Mouse (Mus musculus): ENCODE data around the gene Rps6kc1. TPM values are rescaled to one million over a fixed set of nuclear protein-coding genes. Genes with fewer than 3 reads are reported as not detected.

Rps6kc1 gene
- total and polyA plus RNA-seq, 2 experiments = 8.1 to 9.2 TPM

DNA sequence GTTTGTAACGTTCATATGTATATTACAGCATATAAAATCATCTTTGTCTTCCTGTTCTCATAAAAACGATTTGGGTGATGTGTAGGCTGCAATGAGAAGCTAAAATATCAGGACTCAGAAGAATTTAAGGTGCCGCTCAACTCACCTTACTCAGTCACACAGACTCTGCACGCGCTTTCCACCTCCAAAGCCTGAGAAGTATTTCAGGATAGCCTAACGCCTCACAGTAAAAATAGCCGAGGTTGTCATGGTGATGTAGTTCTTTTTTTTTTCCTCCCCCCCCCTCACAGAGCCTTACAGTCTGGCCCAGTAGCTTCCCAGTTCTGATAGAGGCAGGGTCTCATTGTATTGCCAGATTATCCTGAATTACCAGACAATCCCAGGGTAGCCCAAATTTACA lies 7.4 kb upstream of the Rps6kc1 start:
- no peaks in the 10 kb centered on the region for H3K36me3 ChIP-seq (ENCODE audit: control insufficient read depth, insufficient read depth, low read length)
- no peaks in the 10 kb centered on the region for H3K27me3 ChIP-seq (ENCODE audit: control insufficient read depth, insufficient read depth, low read length)
- 78% methylated on average over 7 of the region's 7 CpGs for WGBS
- no peak overlapping the region for H3K27ac ChIP-seq (replicated peaks; ENCODE audit: insufficient read depth, low read depth, low read length)
- TF ChIP-seq POLR2A (IDR thresholded peaks at IDR 0.05; ENCODE audit: extremely low read depth, insufficient read depth, low read length) (no peak), CTCF (IDR thresholded peaks at IDR 0.05; ENCODE audit: low read depth, low read length) (no peak)
- no peak for DNase-seq (ENCODE audit: extremely low read depth, low read depth, low spot score)
- no peak overlapping the region for H3K9ac ChIP-seq (ENCODE audit: low read depth, low read length)
- H3K79me2 ChIP-seq (ENCODE audit: control insufficient read depth, insufficient read depth, low read length) = no peaks in the 10 kb centered on the region
- H3K4me1 ChIP-seq (ENCODE audit: control insufficient read depth, insufficient read depth, low read length) = peaks cover 3% of the 10 kb centered on the region; the same call in 1 of the 2 replicates
- H3K4me3 ChIP-seq (ENCODE audit: insufficient read depth, low read depth, low read length) = no peak overlapping the region

DNA sequence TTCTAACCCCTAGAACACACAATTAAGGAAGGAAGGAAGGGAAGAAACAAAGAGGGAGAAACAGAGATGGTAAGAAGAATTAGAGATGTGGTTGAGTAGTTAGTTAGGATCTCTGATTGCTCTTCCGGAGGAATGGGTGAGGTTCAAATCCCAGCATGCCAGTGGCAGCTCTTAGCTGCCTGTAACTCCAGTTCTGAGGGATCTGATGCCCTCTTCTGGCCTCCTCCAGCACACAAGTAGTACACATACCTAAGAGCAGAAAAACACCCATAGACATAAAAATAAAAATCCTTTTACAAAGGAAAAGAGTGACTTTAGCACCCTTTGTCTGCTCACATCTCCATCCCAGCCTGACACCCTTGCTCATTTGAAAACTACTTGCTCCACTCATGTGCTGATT lies 1.1 kb upstream of the Rps6kc1 start:
- TF ChIP-seq POLR2A (IDR thresholded peaks at IDR 0.05; ENCODE audit: extremely low read depth, insufficient read depth, low read length) (no peak), CTCF (IDR thresholded peaks at IDR 0.05; ENCODE audit: low read depth, low read length) (no peak)
- 48% methylated on average over 1 of the region's 1 CpGs for WGBS
- Histone ChIP-seq H3K4me1 (ENCODE audit: control insufficient read depth, insufficient read depth, low read length) (peaks cover 6% of the 10 kb centered on the region), H3K4me3 (ENCODE audit: insufficient read depth, low read depth, low read length) (no peak overlapping the region), H3K27ac (replicated peaks; ENCODE audit: insufficient read depth, low read depth, low read length) (no peak overlapping the region), H3K79me2 (ENCODE audit: control insufficient read depth, insufficient read depth, low read length) (peaks cover 17% of the 10 kb centered on the region; the same call in 1 of the 2 replicates), H3K36me3 (ENCODE audit: control insufficient read depth, insufficient read depth, low read length) (no peaks in the 10 kb centered on the region), H3K27me3 (ENCODE audit: control insufficient read depth, insufficient read depth, low read length) (no peaks in the 10 kb centered on the region), H3K9ac (ENCODE audit: low read depth, low read length) (no peak overlapping the region)
- no peak for DNase-seq (ENCODE audit: extremely low read depth, low read depth, low spot score)

DNA sequence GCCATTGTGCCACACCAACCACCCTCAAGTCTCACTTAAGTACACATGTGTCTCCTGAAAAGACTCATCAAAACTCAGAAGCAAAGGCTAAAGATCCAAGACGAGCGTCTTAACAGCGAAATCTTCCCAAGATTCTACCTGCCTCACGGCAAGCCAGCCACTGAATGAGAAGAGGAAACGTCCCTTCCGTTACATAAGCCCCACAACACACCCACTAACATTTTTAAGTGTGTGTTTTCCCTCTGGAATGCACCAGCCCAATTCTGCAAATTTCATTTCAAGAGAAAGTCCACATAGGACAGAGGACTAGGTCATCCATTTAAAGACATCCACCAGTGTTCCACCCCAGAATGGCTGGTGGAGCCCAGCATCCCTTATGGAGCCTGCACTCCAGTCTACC lies 734 bp downstream of the Rps6kc1 start:
- 71% methylated on average over 6 of the region's 6 CpGs for WGBS
- DNase-seq (ENCODE audit: extremely low read depth, low read depth, low spot score) = no peak
- H3K4me3 ChIP-seq (ENCODE audit: insufficient read depth, low read depth, low read length) = peak overlapping the region; percentile 89
- peaks cover 22% of the 10 kb centered on the region; the same call in 1 of the 2 replicates for H3K79me2 ChIP-seq (ENCODE audit: control insufficient read depth, insufficient read depth, low read length)
- no peaks in the 10 kb centered on the region for H3K27me3 ChIP-seq (ENCODE audit: control insufficient read depth, insufficient read depth, low read length)
- no peak for TF ChIP-seq CTCF (IDR thresholded peaks at IDR 0.05; ENCODE audit: low read depth, low read length)
- TF ChIP-seq POLR2A (IDR thresholded peaks at IDR 0.05; ENCODE audit: extremely low read depth, insufficient read depth, low read length) = no peak
- H3K36me3 ChIP-seq (ENCODE audit: control insufficient read depth, insufficient read depth, low read length) = no peaks in the 10 kb centered on the region
- peak overlapping the region; percentile 90; the same call in 1 of the 2 replicates for H3K9ac ChIP-seq (ENCODE audit: low read depth, low read length)
- peaks cover 6% of the 10 kb centered on the region for H3K4me1 ChIP-seq (ENCODE audit: control insufficient read depth, insufficient read depth, low read length)
- no peak overlapping the region for H3K27ac ChIP-seq (replicated peaks; ENCODE audit: insufficient read depth, low read depth, low read length)

DNA sequence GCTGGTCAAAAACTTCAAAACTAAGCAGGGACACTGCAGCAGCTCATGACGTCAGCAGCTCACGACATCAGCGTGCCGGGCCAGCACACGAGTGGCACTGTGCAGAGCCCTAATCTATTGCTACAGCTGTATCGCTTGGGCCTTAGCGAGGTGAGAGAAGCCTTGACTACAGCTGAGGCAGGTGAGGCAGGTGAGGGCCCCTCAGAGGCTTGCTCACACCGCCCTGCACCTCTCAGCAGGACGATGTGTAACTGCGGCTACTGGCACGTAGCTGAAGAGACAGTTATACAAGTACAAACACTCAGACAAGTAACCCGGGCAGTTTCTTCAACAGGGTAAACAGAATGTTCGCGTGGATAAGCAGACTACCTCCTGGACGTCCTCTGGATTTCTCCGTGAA lies 6.9 kb downstream of the Rps6kc1 start:
- DNase-seq (ENCODE audit: extremely low read depth, low read depth, low spot score) = no peak
- 87% methylated on average over 16 of the region's 16 CpGs for WGBS
- H3K36me3 ChIP-seq (ENCODE audit: control insufficient read depth, insufficient read depth, low read length) = peaks cover 10% of the 10 kb centered on the region

DNA sequence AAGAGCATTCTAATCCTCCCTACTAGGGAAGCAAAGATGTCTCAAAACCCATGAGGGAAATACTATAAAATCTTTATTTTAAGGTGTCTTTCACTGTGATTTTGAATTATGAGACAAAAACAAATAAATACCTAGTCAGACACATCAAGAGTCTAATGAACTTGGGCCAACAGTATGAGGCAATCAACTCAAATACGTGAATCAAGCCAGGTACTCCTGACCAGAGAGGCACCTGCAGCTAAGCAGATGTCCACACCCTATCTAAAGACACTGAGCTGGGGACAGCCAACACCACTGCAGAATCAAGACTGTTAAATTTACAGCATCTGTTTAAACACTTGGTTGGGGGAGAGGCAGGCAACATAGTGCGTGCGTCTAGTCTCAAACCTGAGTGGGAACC lies 7.4 kb downstream of the Rps6kc1 start:
- peaks cover 12% of the 10 kb centered on the region for H3K36me3 ChIP-seq (ENCODE audit: control insufficient read depth, insufficient read depth, low read length)
- no peak overlapping the region for H3K9ac ChIP-seq (ENCODE audit: low read depth, low read length)
- H3K27ac ChIP-seq (replicated peaks; ENCODE audit: insufficient read depth, low read depth, low read length) = no peak overlapping the region
- no peaks in the 10 kb centered on the region for H3K4me1 ChIP-seq (ENCODE audit: control insufficient read depth, insufficient read depth, low read length)
- TF ChIP-seq CTCF (IDR thresholded peaks at IDR 0.05; ENCODE audit: low read depth, low read length) = no peak
- TF ChIP-seq POLR2A (IDR thresholded peaks at IDR 0.05; ENCODE audit: extremely low read depth, insufficient read depth, low read length) = no peak
- no peaks in the 10 kb centered on the region for H3K27me3 ChIP-seq (ENCODE audit: control insufficient read depth, insufficient read depth, low read length)
- H3K4me3 ChIP-seq (ENCODE audit: insufficient read depth, low read depth, low read length) = no peak overlapping the region
- peak; percentile 45 for DNase-seq (ENCODE audit: extremely low read depth, low read depth, low spot score)
- H3K79me2 ChIP-seq (ENCODE audit: control insufficient read depth, insufficient read depth, low read length) = peaks cover 16% of the 10 kb centered on the region; the same call in 1 of the 2 replicates
- WGBS = 71% methylated on average over 3 of the region's 3 CpGs

More for the DNA sequence above, 6.9 kb downstream of the Rps6kc1 start:
- Histone ChIP-seq H3K4me3 (ENCODE audit: insufficient read depth, low read depth, low read length) (no peak overlapping the region), H3K79me2 (ENCODE audit: control insufficient read depth, insufficient read depth, low read length) (peaks cover 21% of the 10 kb centered on the region; the same call in 1 of the 2 replicates), H3K4me1 (ENCODE audit: control insufficient read depth, insufficient read depth, low read length) (no peaks in the 10 kb centered on the region), H3K9ac (ENCODE audit: low read depth, low read length) (no peak overlapping the region), H3K27me3 (ENCODE audit: control insufficient read depth, insufficient read depth, low read length) (no peaks in the 10 kb centered on the region), H3K27ac (replicated peaks; ENCODE audit: insufficient read depth, low read depth, low read length) (no peak overlapping the region)
- TF ChIP-seq POLR2A (IDR thresholded peaks at IDR 0.05; ENCODE audit: extremely low read depth, insufficient read depth, low read length) = no peak
- no peak for TF ChIP-seq CTCF (IDR thresholded peaks at IDR 0.05; ENCODE audit: low read depth, low read length)

DNA sequence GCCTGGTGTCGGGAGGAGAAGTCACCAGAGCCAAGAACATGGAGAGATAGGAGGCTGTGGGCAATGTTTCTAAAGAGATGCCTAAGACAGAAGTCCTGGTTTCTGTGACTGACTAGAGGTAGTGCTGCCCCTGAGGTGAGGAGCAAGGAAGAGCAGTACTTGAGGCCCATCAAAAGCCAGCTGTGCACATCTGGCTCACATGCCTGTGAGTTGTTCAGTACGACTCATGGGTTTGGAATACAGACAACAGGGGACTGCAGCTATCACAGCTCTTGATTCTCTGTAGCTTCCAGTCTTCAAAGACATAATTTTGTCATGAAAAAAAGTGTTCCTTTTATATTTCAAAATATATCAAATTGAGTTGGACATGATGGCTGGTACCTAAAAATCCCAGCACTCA lies 10.5 kb downstream of the Rps6kc1 start:
- H3K36me3 ChIP-seq (ENCODE audit: control insufficient read depth, insufficient read depth, low read length) = peaks cover 15% of the 10 kb centered on the region
- TF ChIP-seq CTCF (IDR thresholded peaks at IDR 0.05; ENCODE audit: low read depth, low read length) (no peak), POLR2A (IDR thresholded peaks at IDR 0.05; ENCODE audit: extremely low read depth, insufficient read depth, low read length) (no peak)
- peaks cover 8% of the 10 kb centered on the region; the same call in 1 of the 2 replicates for H3K79me2 ChIP-seq (ENCODE audit: control insufficient read depth, insufficient read depth, low read length)
- no peak overlapping the region for H3K4me3 ChIP-seq (ENCODE audit: insufficient read depth, low read depth, low read length)
- no peaks in the 10 kb centered on the region for H3K4me1 ChIP-seq (ENCODE audit: control insufficient read depth, insufficient read depth, low read length)
- H3K27ac ChIP-seq (replicated peaks; ENCODE audit: insufficient read depth, low read depth, low read length) = no peak overlapping the region
- WGBS = 92% methylated on average over 2 of the region's 2 CpGs
- H3K27me3 ChIP-seq (ENCODE audit: control insufficient read depth, insufficient read depth, low read length) = no peaks in the 10 kb centered on the region
- no peak for DNase-seq (ENCODE audit: extremely low read depth, low read depth, low spot score)
- H3K9ac ChIP-seq (ENCODE audit: low read depth, low read length) = no peak overlapping the region

Measured in liver, adult 2 months (tissue).